Mouse (Mus musculus) ES-Bruce4 (cell line): ENCODE measurements around the gene Trh.

Experiments used
- CTCF ChIP-seq: IDR thresholded peaks from one replicate; pipeline ENCODE4 v1.8.1; 2011; ENCODE audit warnings: low read depth, low read length
- EP300 ChIP-seq: IDR thresholded peaks from 2 replicates; pipeline ENCODE4 v1.6.1; 2011; ENCODE audit warnings: low read depth, low read length; ENCODE audit not compliant: insufficient read depth
- POLR2A ChIP-seq: IDR thresholded peaks from one replicate; pipeline ENCODE4 v1.8.1; 2011; ENCODE audit warnings: low read length; ENCODE audit not compliant: insufficient read depth

DNA sequence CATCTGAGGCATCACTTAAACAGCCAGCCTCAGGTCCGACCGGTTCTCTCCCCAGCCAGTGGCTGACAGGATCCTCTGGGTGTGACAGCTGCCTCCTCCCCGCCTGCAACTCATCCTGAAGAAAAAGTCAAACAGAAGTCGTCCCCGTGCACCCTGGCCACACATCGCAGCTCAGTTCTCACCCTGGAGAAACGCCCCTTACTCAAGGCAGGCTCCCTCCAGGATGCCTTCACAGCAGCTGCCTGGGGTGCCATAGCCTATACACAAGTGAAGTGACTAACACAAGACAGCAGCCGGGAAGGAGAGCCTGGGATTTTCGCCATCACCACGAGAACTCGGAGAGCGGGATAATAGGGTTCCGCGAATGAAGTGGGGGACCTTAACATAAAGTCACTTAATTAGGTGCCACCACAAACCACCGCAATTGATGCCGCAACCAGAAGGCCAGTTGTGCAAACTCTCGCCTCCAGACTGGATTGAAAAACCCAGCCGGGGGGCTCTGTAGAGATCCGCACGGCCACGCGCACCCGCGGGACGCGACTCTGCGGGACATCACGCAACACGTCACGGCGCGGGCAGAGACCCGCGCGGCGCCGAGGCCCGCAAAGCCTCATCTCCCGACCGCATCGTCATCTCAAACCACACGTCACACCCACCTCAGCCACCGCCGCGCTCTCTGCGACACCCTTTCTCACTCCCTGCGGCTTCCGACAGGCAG lies 30.2 kb downstream of the Trh start:
- no peak for TF ChIP-seq CTCF
- no peak for TF ChIP-seq POLR2A
- no peak for TF ChIP-seq EP300
